Mouse (Mus musculus): Measurements from ENCODE around the gene Dgkh. TPM values are rescaled to one million over a fixed set of nuclear protein-coding genes. Genes with fewer than 3 reads are reported as not detected.
A peak's percentile ranks its signal among the peaks of the same experiment; 100 is the strongest.

The Dgkh gene
- polyA plus RNA-seq, 1 experiment from 2014 or later, result 0.86 TPM

- Histone ChIP-seq H3K9ac (ENCODE audit: low read length) (no peak overlapping the region), H3K27me3 (ENCODE audit: control insufficient read depth, insufficient read depth, low read length) (no peaks in the 10 kb centered on the region), H3K4me1 (replicated peaks; ENCODE audit: control insufficient read depth, insufficient read depth) (no peaks in the 10 kb centered on the region), H3K4me3 (ENCODE audit: low read depth, low read length) (no peak overlapping the region), H3K27ac (replicated peaks) (no peak overlapping the region), H3K36me3 (ENCODE audit: control insufficient read depth, insufficient read depth, low read length) (no peaks in the 10 kb centered on the region; the same call in 1 of the 2 replicates), H3K9me3 (ENCODE audit: control insufficient read depth, low read length) (no peaks in the 10 kb centered on the region), H3K4me2 (replicated peaks; ENCODE audit: low read depth) (no peak overlapping the region)
- TF ChIP-seq CTCF (IDR thresholded peaks at IDR 0.05; ENCODE audit: low read depth) (no peak), EP300 (optimal IDR thresholded peaks at IDR 0.05) (no peak)
- no peak for ATAC-seq (ENCODE audit: low FRiP score, low TSS enrichment)
- WGBS, result 79% methylated on average over 6 of the region's 6 CpGs
- DNase-seq (ENCODE audit: low spot score), result no peak
Observed at GRCm38 (mm10) chr14:78594916-78595315, 137.7 kb downstream of the Dgkh start.

GRCm38 (mm10) chr14:78592965-78593364, 139.6 kb downstream of the Dgkh start:
- DNase-seq (ENCODE audit: low spot score) (no peak), ATAC-seq (ENCODE audit: low FRiP score, low TSS enrichment) (no peak)
- H3K9ac ChIP-seq (ENCODE audit: low read length), result no peak overlapping the region
- no peak overlapping the region for H3K4me3 ChIP-seq (ENCODE audit: low read depth, low read length)
- TF ChIP-seq CTCF (IDR thresholded peaks at IDR 0.05; ENCODE audit: low read depth), result no peak
- no peak for TF ChIP-seq EP300 (optimal IDR thresholded peaks at IDR 0.05)
- H3K36me3 ChIP-seq (ENCODE audit: control insufficient read depth, insufficient read depth, low read length), result peaks cover 2% of the 10 kb centered on the region; the same call in 1 of the 2 replicates
- 92% methylated on average over 3 of the region's 3 CpGs for WGBS
- H3K4me1 ChIP-seq (replicated peaks; ENCODE audit: control insufficient read depth, insufficient read depth), result no peaks in the 10 kb centered on the region
- H3K27me3 ChIP-seq (ENCODE audit: control insufficient read depth, insufficient read depth, low read length), result no peaks in the 10 kb centered on the region
- no peaks in the 10 kb centered on the region for H3K9me3 ChIP-seq (ENCODE audit: control insufficient read depth, low read length)
- no peak overlapping the region for H3K27ac ChIP-seq (replicated peaks)
- H3K4me2 ChIP-seq (replicated peaks; ENCODE audit: low read depth), result no peak overlapping the region

- peak; percentile 22 for DNase-seq (ENCODE audit: low spot score)
- no peak for ATAC-seq (ENCODE audit: low FRiP score, low TSS enrichment)
- Histone ChIP-seq H3K27me3 (ENCODE audit: control insufficient read depth, insufficient read depth, low read length) (no peaks in the 10 kb centered on the region), H3K27ac (replicated peaks) (no peak overlapping the region), H3K9ac (ENCODE audit: low read length) (no peak overlapping the region), H3K36me3 (ENCODE audit: control insufficient read depth, insufficient read depth, low read length) (0 out of 2 replicates have a peak, but pooled peaks cover 2% of the 10 kb centered on the region), H3K9me3 (ENCODE audit: control insufficient read depth, low read length) (no peaks in the 10 kb centered on the region), H3K4me2 (replicated peaks; ENCODE audit: low read depth) (no peak overlapping the region), H3K4me1 (replicated peaks; ENCODE audit: control insufficient read depth, insufficient read depth) (no peaks in the 10 kb centered on the region), H3K4me3 (ENCODE audit: low read depth, low read length) (no peak overlapping the region)
- 9% methylated on average over 2 of the region's 2 CpGs for WGBS
- peak; percentile 67 for TF ChIP-seq CTCF (IDR thresholded peaks at IDR 0.05; ENCODE audit: low read depth)
- TF ChIP-seq EP300 (optimal IDR thresholded peaks at IDR 0.05), result no peak
Observed at GRCm38 (mm10) chr14:78590335-78590734, 142.2 kb downstream of the Dgkh start.

- Histone ChIP-seq H3K4me2 (replicated peaks; ENCODE audit: low read depth) (no peak overlapping the region), H3K27ac (replicated peaks) (no peak overlapping the region), H3K4me1 (replicated peaks; ENCODE audit: control insufficient read depth, insufficient read depth) (no peaks in the 10 kb centered on the region), H3K36me3 (ENCODE audit: control insufficient read depth, insufficient read depth, low read length) (peaks cover 5% of the 10 kb centered on the region; the same call in 1 of the 2 replicates), H3K9ac (ENCODE audit: low read length) (no peak overlapping the region), H3K9me3 (ENCODE audit: control insufficient read depth, low read length) (no peaks in the 10 kb centered on the region), H3K27me3 (ENCODE audit: control insufficient read depth, insufficient read depth, low read length) (no peaks in the 10 kb centered on the region), H3K4me3 (ENCODE audit: low read depth, low read length) (no peak overlapping the region)
- TF ChIP-seq EP300 (optimal IDR thresholded peaks at IDR 0.05), result no peak
- TF ChIP-seq CTCF (IDR thresholded peaks at IDR 0.05; ENCODE audit: low read depth), result no peak
- WGBS, result 87% methylated on average over 13 of the region's 13 CpGs
- no peak for DNase-seq (ENCODE audit: low spot score)
- no peak for ATAC-seq (ENCODE audit: low FRiP score, low TSS enrichment)
Observed at GRCm38 (mm10) chr14:78584222-78584621, 148.4 kb downstream of the Dgkh start.

- Histone ChIP-seq H3K9me3 (ENCODE audit: control insufficient read depth, low read length) (no peaks in the 10 kb centered on the region), H3K27me3 (ENCODE audit: control insufficient read depth, insufficient read depth, low read length) (no peaks in the 10 kb centered on the region), H3K4me1 (replicated peaks; ENCODE audit: control insufficient read depth, insufficient read depth) (no peaks in the 10 kb centered on the region), H3K27ac (replicated peaks) (no peak overlapping the region), H3K4me2 (replicated peaks; ENCODE audit: low read depth) (no peak overlapping the region), H3K36me3 (ENCODE audit: control insufficient read depth, insufficient read depth, low read length) (peaks cover 5% of the 10 kb centered on the region; the same call in 1 of the 2 replicates), H3K9ac (ENCODE audit: low read length) (no peak overlapping the region), H3K4me3 (ENCODE audit: low read depth, low read length) (no peak overlapping the region)
- TF ChIP-seq EP300 (optimal IDR thresholded peaks at IDR 0.05) (no peak), CTCF (IDR thresholded peaks at IDR 0.05; ENCODE audit: low read depth) (no peak)
- DNase-seq (ENCODE audit: low spot score) (no peak), ATAC-seq (ENCODE audit: low FRiP score, low TSS enrichment) (no peak)
Observed at GRCm38 (mm10) chr14:78583168-78583567, 149.4 kb downstream of the Dgkh start.

- WGBS, result 79% methylated on average over 13 of the region's 13 CpGs
Observed at GRCm38 (mm10) chr14:78575899-78576298, 156.7 kb downstream of the Dgkh start.

More at GRCm38 (mm10) chr14:78575899-78576298, 156.7 kb downstream of the Dgkh start:
- Histone ChIP-seq H3K9me3 (ENCODE audit: control insufficient read depth, low read length) (no peaks in the 10 kb centered on the region), H3K4me1 (replicated peaks; ENCODE audit: control insufficient read depth, insufficient read depth) (no peaks in the 10 kb centered on the region), H3K4me3 (ENCODE audit: low read depth, low read length) (no peak overlapping the region), H3K27ac (replicated peaks) (no peak overlapping the region), H3K36me3 (ENCODE audit: control insufficient read depth, insufficient read depth, low read length) (peaks cover 3% of the 10 kb centered on the region; the same call in 1 of the 2 replicates), H3K4me2 (replicated peaks; ENCODE audit: low read depth) (no peak overlapping the region), H3K27me3 (ENCODE audit: control insufficient read depth, insufficient read depth, low read length) (no peaks in the 10 kb centered on the region), H3K9ac (ENCODE audit: low read length) (no peak overlapping the region)
- ATAC-seq (ENCODE audit: low FRiP score, low TSS enrichment) (no peak), DNase-seq (ENCODE audit: low spot score) (no peak)
- TF ChIP-seq CTCF (IDR thresholded peaks at IDR 0.05; ENCODE audit: low read depth), result peak; percentile 31
- no peak for TF ChIP-seq EP300 (optimal IDR thresholded peaks at IDR 0.05)

All from stomach, postnatal 0 days (tissue).